Mouse (Mus musculus): ENCODE results near the gene Gm12216.

- TF ChIP-seq CTCF (IDR thresholded peaks at IDR 0.05; ENCODE audit: low read depth) (no peak), EP300 (IDR thresholded peaks at IDR 0.05; ENCODE audit: low read depth) (no peak)
These were observed 89.9 kb downstream of the Gm12216 start for GRCm38 (mm10) chr11:53769185-53769576.

All from liver, embryonic 14.5 days (tissue).